Mouse (Mus musculus): Measurements from ENCODE around the gene Ptma. TPM values are rescaled to one million over a fixed set of nuclear protein-coding genes. Genes with fewer than 3 reads are reported as not detected.
A peak's percentile ranks its signal among the peaks of the same experiment; 100 is the strongest.
"Not testable (repeated sequence)": the region's sequence is repeated elsewhere in the genome, so short reads cannot be mapped to it uniquely, and the experiment has no call there.

Gene Ptma
- polyA plus RNA-seq, 1 experiment from 2014 or later = 1,987 TPM

- H3K9me3 ChIP-seq (ENCODE audit: control insufficient read depth, low read length); ATAC-seq; H3K4me2 ChIP-seq (ENCODE audit: low read length); H3K36me3 ChIP-seq (ENCODE audit: control insufficient read depth, insufficient read depth); H3K9ac ChIP-seq (replicated peaks; ENCODE audit: low read depth, low read length); H3K27me3 ChIP-seq (replicated peaks; ENCODE audit: control insufficient read depth, insufficient read depth, low read length); H3K4me3 ChIP-seq (replicated peaks; ENCODE audit: low read length); H3K4me1 ChIP-seq (replicated peaks; ENCODE audit: control insufficient read depth, insufficient read depth, low read length); H3K27ac ChIP-seq (ENCODE audit: low read length): not testable (repeated sequence)
- 97% methylated on average over 6 of the region's 6 CpGs for WGBS
These were observed 40.7 kb upstream of the Ptma start for GRCm38 (mm10) chr1:86485858-86486257.

- no peak for ATAC-seq
- Histone ChIP-seq H3K4me3 (replicated peaks; ENCODE audit: low read length) (peak overlapping the region; percentile 64), H3K9ac (replicated peaks; ENCODE audit: low read depth, low read length) (peak overlapping the region; percentile 87), H3K9me3 (ENCODE audit: control insufficient read depth, low read length) (no peaks in the 10 kb centered on the region), H3K4me1 (replicated peaks; ENCODE audit: control insufficient read depth, insufficient read depth, low read length) (peaks cover 14% of the 10 kb centered on the region), H3K36me3 (ENCODE audit: control insufficient read depth, insufficient read depth) (no peaks in the 10 kb centered on the region), H3K27ac (ENCODE audit: low read length) (peak overlapping the region; percentile 99), H3K27me3 (replicated peaks; ENCODE audit: control insufficient read depth, insufficient read depth, low read length) (no peaks in the 10 kb centered on the region), H3K4me2 (ENCODE audit: low read length) (peak overlapping the region; percentile 63)
- 10% methylated on average over 13 of the region's 13 CpGs for WGBS
These were observed 39.7 kb upstream of the Ptma start for GRCm38 (mm10) chr1:86486703-86487294.

- Histone ChIP-seq H3K4me1 (replicated peaks; ENCODE audit: control insufficient read depth, insufficient read depth, low read length) (peaks cover 18% of the 10 kb centered on the region), H3K27me3 (replicated peaks; ENCODE audit: control insufficient read depth, insufficient read depth, low read length) (no peaks in the 10 kb centered on the region), H3K4me2 (ENCODE audit: low read length) (peak overlapping the region; percentile 87), H3K36me3 (ENCODE audit: control insufficient read depth, insufficient read depth) (no peaks in the 10 kb centered on the region), H3K27ac (ENCODE audit: low read length) (peak overlapping the region; percentile 99), H3K4me3 (replicated peaks; ENCODE audit: low read length) (peak overlapping the region; percentile 64), H3K9ac (replicated peaks; ENCODE audit: low read depth, low read length) (peak overlapping the region; percentile 97), H3K9me3 (ENCODE audit: control insufficient read depth, low read length) (no peaks in the 10 kb centered on the region)
- ATAC-seq = peak; percentile 98
- WGBS = under 1% methylated on average over 69 of the region's 74 CpGs
These were observed 39.1 kb upstream of the Ptma start for GRCm38 (mm10) chr1:86487295-86487907.

GRCm38 (mm10) chr1:86487908-86488314 lies 38.6 kb upstream of the Ptma start:
- no peaks in the 10 kb centered on the region for H3K9me3 ChIP-seq (ENCODE audit: control insufficient read depth, low read length)
- no peaks in the 10 kb centered on the region for H3K27me3 ChIP-seq (replicated peaks; ENCODE audit: control insufficient read depth, insufficient read depth, low read length)
- peak overlapping the region; percentile 87 for H3K4me2 ChIP-seq (ENCODE audit: low read length)
- peaks cover 18% of the 10 kb centered on the region for H3K4me1 ChIP-seq (replicated peaks; ENCODE audit: control insufficient read depth, insufficient read depth, low read length)
- 8% methylated on average over 20 of the region's 20 CpGs for WGBS
- H3K4me3 ChIP-seq (replicated peaks; ENCODE audit: low read length) = peak overlapping the region; percentile 59
- peak overlapping the region; percentile 97 for H3K9ac ChIP-seq (replicated peaks; ENCODE audit: low read depth, low read length)
- ATAC-seq = no peak
- peak overlapping the region; percentile 99 for H3K27ac ChIP-seq (ENCODE audit: low read length)
- H3K36me3 ChIP-seq (ENCODE audit: control insufficient read depth, insufficient read depth) = no peaks in the 10 kb centered on the region

- peak overlapping the region; percentile 59 for H3K4me3 ChIP-seq (replicated peaks; ENCODE audit: low read length)
- 48% methylated on average over 7 of the region's 7 CpGs for WGBS
- H3K36me3 ChIP-seq (ENCODE audit: control insufficient read depth, insufficient read depth) = no peaks in the 10 kb centered on the region
- ATAC-seq = no peak
- H3K9ac ChIP-seq (replicated peaks; ENCODE audit: low read depth, low read length) = peak overlapping the region; percentile 97
- H3K27ac ChIP-seq (ENCODE audit: low read length) = peak overlapping the region; percentile 99
- H3K4me2 ChIP-seq (ENCODE audit: low read length) = peak overlapping the region; percentile 87
- peaks cover 18% of the 10 kb centered on the region for H3K4me1 ChIP-seq (replicated peaks; ENCODE audit: control insufficient read depth, insufficient read depth, low read length)
- H3K9me3 ChIP-seq (ENCODE audit: control insufficient read depth, low read length) = no peaks in the 10 kb centered on the region
- H3K27me3 ChIP-seq (replicated peaks; ENCODE audit: control insufficient read depth, insufficient read depth, low read length) = no peaks in the 10 kb centered on the region
These were observed 38.2 kb upstream of the Ptma start for GRCm38 (mm10) chr1:86488326-86488725.

- H3K9ac ChIP-seq (replicated peaks; ENCODE audit: low read depth, low read length) = peak overlapping the region; percentile 97
- no peaks in the 10 kb centered on the region for H3K27me3 ChIP-seq (replicated peaks; ENCODE audit: control insufficient read depth, insufficient read depth, low read length)
- no peak for ATAC-seq
- 95% methylated on average over 4 of the region's 4 CpGs for WGBS
- H3K4me1 ChIP-seq (replicated peaks; ENCODE audit: control insufficient read depth, insufficient read depth, low read length) = peaks cover 18% of the 10 kb centered on the region
- peak overlapping the region; percentile 87 for H3K4me2 ChIP-seq (ENCODE audit: low read length)
- peak overlapping the region; percentile 99; the same call in 1 of the 2 replicates for H3K27ac ChIP-seq (ENCODE audit: low read length)
- no peaks in the 10 kb centered on the region for H3K36me3 ChIP-seq (ENCODE audit: control insufficient read depth, insufficient read depth)
- H3K4me3 ChIP-seq (replicated peaks; ENCODE audit: low read length) = peak overlapping the region; percentile 59
- H3K9me3 ChIP-seq (ENCODE audit: control insufficient read depth, low read length) = no peaks in the 10 kb centered on the region
These were observed 37.8 kb upstream of the Ptma start for GRCm38 (mm10) chr1:86488774-86489173.

- Histone ChIP-seq H3K4me2 (ENCODE audit: low read length) (no peak overlapping the region), H3K9me3 (ENCODE audit: control insufficient read depth, low read length) (no peaks in the 10 kb centered on the region), H3K36me3 (ENCODE audit: control insufficient read depth, insufficient read depth) (no peaks in the 10 kb centered on the region), H3K27ac (ENCODE audit: low read length) (no peak overlapping the region), H3K27me3 (replicated peaks; ENCODE audit: control insufficient read depth, insufficient read depth, low read length) (no peaks in the 10 kb centered on the region), H3K4me1 (replicated peaks; ENCODE audit: control insufficient read depth, insufficient read depth, low read length) (peaks cover 18% of the 10 kb centered on the region), H3K4me3 (replicated peaks; ENCODE audit: low read length) (no peak overlapping the region), H3K9ac (replicated peaks; ENCODE audit: low read depth, low read length) (no peak overlapping the region)
- 94% methylated on average over 4 of the region's 4 CpGs for WGBS
- no peak for ATAC-seq
These were observed 36.6 kb upstream of the Ptma start for GRCm38 (mm10) chr1:86489901-86490300.

GRCm38 (mm10) chr1:86490697-86491096 lies 35.8 kb upstream of the Ptma start:
- peaks cover 18% of the 10 kb centered on the region for H3K4me1 ChIP-seq (replicated peaks; ENCODE audit: control insufficient read depth, insufficient read depth, low read length)
- H3K27ac ChIP-seq (ENCODE audit: low read length) = no peak overlapping the region
- no peak overlapping the region for H3K4me3 ChIP-seq (replicated peaks; ENCODE audit: low read length)
- H3K4me2 ChIP-seq (ENCODE audit: low read length) = no peak overlapping the region
- WGBS = 87% methylated on average over 3 of the region's 3 CpGs
- no peak for ATAC-seq
- H3K27me3 ChIP-seq (replicated peaks; ENCODE audit: control insufficient read depth, insufficient read depth, low read length) = no peaks in the 10 kb centered on the region
- H3K9ac ChIP-seq (replicated peaks; ENCODE audit: low read depth, low read length) = no peak overlapping the region
- H3K9me3 ChIP-seq (ENCODE audit: control insufficient read depth, low read length) = no peaks in the 10 kb centered on the region
- no peaks in the 10 kb centered on the region for H3K36me3 ChIP-seq (ENCODE audit: control insufficient read depth, insufficient read depth)

GRCm38 (mm10) chr1:86491533-86492094 lies 34.9 kb upstream of the Ptma start:
- 24% methylated on average over 7 of the region's 7 CpGs for WGBS
- no peak overlapping the region for H3K4me2 ChIP-seq (ENCODE audit: low read length)
- no peaks in the 10 kb centered on the region for H3K36me3 ChIP-seq (ENCODE audit: control insufficient read depth, insufficient read depth)
- ATAC-seq = no peak
- H3K4me1 ChIP-seq (replicated peaks; ENCODE audit: control insufficient read depth, insufficient read depth, low read length) = peaks cover 18% of the 10 kb centered on the region
- no peak overlapping the region for H3K4me3 ChIP-seq (replicated peaks; ENCODE audit: low read length)
- no peaks in the 10 kb centered on the region for H3K27me3 ChIP-seq (replicated peaks; ENCODE audit: control insufficient read depth, insufficient read depth, low read length)
- no peak overlapping the region for H3K9ac ChIP-seq (replicated peaks; ENCODE audit: low read depth, low read length)
- no peak overlapping the region for H3K27ac ChIP-seq (ENCODE audit: low read length)
- no peaks in the 10 kb centered on the region for H3K9me3 ChIP-seq (ENCODE audit: control insufficient read depth, low read length)
